Mouse (Mus musculus) G1E (cell line): Measurements from ENCODE around the gene Ccl26. TPM values are rescaled to one million over a fixed set of nuclear protein-coding genes. Genes with fewer than 3 reads are reported as not detected.

ENCODE experiments used
- ATAC-seq: 2 replicates; pipeline ENCODE4 v1.8.0; 2016; ENCODE audit warnings: mild to moderate bottlenecking; ENCODE audit not compliant: insufficient number of reproducible peaks, poor library complexity, low FRiP score, severe bottlenecking; ENCODE audit errors: extremely low read depth
- DNase-seq: peaks from one replicate; pipeline ENCODE4 v3.0.0; 2012; ENCODE audit warnings: low spot score
- H3K27me3 ChIP-seq: 2 replicates; pipeline ENCODE4 v1.6.1; 2012; ENCODE audit warnings: mild to moderate bottlenecking, low read length, inconsistent platforms; ENCODE audit not compliant: insufficient read depth
- H3K36me3 ChIP-seq: replicated peaks from 2 replicates; pipeline ENCODE3; 2012; ENCODE audit warnings: mild to moderate bottlenecking, inconsistent platforms
- H3K4me1 ChIP-seq: 2 replicates; pipeline ENCODE4 v1.6.1; 2012; ENCODE audit warnings: low read depth, low read length, inconsistent platforms, mixed read lengths; ENCODE audit not compliant: insufficient read depth
- H3K4me3 ChIP-seq: 2 replicates; pipeline ENCODE4 v1.5.1; 2012; ENCODE audit warnings: low read depth, mild to moderate bottlenecking, inconsistent platforms, low read length, moderate library complexity, mixed read lengths
- H3K9me3 ChIP-seq: replicated peaks from 2 replicates; pipeline ENCODE4 v1.6.1; 2012; ENCODE audit warnings: inconsistent platforms
- CTCF ChIP-seq: IDR thresholded peaks from 2 replicates; pipeline ENCODE4 v1.5.1; 2012; ENCODE audit warnings: low read depth, low read length, inconsistent platforms, mixed read lengths
- GATA1 ChIP-seq: IDR thresholded peaks from 2 replicates; pipeline ENCODE4 v1.6.1; 2012; ENCODE audit warnings: borderline replicate concordance, low read length, inconsistent platforms, mixed read lengths
- GATA2 ChIP-seq: IDR thresholded peaks from 2 replicates; pipeline ENCODE4 v1.6.1; 2012; ENCODE audit warnings: low read depth, low read length, inconsistent platforms, borderline replicate concordance
- POLR2AphosphoS5 ChIP-seq: IDR thresholded peaks from 2 replicates; pipeline ENCODE4 v1.6.1; 2012; ENCODE audit warnings: low read depth, low read length, inconsistent platforms; ENCODE audit not compliant: insufficient replicate concordance
- TAL1 ChIP-seq: conservative IDR thresholded peaks from 2 replicates; pipeline ENCODE4 v1.6.1; 2012; ENCODE audit warnings: low read depth, low read length, inconsistent platforms, mixed read lengths
- polyA plus RNA-seq: library from polyadenylated mRNA; stranded (reverse); fragments of >175 nt; gene quantifications from 2 replicates; pipeline ENCODE4 v1.2.3, GENCODE M21; 2012
- total RNA-seq, 2 experiments: library from RNA; stranded (forward) in 1 of 2; stranded (reverse) in 1 of 2; fragments of 200-1000 nt in 1 of 2; fragments of >200 nt in 1 of 2; fragmentation: Nextera tagmentation in 1 of 2; gene quantifications; 2 replicates each; pipeline ENCODE4 v1.2.3; 2014 to 2017

Ccl26 gene
- total and polyA plus RNA-seq, 3 experiments = not detected

DNA sequence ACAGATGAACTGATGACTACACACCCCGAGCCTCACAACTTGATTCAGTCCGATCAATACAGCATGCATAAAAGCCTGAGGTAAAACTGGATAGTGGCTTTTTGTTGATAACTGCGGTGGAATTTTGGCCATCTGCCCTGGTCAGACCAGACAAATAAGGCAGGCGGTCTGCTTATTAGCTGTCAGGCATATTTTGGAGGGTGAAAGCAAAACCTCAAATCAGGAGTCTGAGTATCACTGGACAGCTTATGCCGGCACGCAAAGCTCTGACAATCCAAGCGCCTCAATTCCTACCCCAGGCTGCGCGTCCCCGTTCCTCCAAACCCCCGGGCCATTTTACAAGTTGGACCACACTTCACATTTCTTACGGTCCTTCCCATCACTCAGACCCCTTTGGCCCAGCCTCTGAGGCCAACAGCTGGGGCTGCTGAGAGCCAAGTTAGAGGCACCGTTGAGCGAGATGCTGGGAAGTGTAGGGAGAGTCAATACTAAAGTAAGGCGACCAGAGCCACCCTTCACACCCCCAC is 19.3 kb downstream of the Ccl26 start:
- Histone ChIP-seq H3K9me3 (no peaks in the 10 kb centered on the region), H3K27me3 (peaks cover 17% of the 10 kb centered on the region; the same call in 1 of the 2 replicates), H3K36me3 (no peaks in the 10 kb centered on the region), H3K4me3 (no peak overlapping the region), H3K4me1 (no peaks in the 10 kb centered on the region)
- DNase-seq (no peak), ATAC-seq (no peak)
- TF ChIP-seq CTCF (no peak), GATA1 (no peak), TAL1 (no peak)

GRCm38 (mm10) chr5:135537794-135538214 is 25.6 kb downstream of the Ccl26 start:
- Histone ChIP-seq H3K4me3 (no peak overlapping the region), H3K27me3 (no peaks in the 10 kb centered on the region; the same call in 1 of the 2 replicates), H3K9me3 (no peaks in the 10 kb centered on the region), H3K4me1 (no peaks in the 10 kb centered on the region), H3K36me3 (no peaks in the 10 kb centered on the region)
- TF ChIP-seq GATA2 = no peak
- TF ChIP-seq CTCF = no peak
- TF ChIP-seq POLR2AphosphoS5 = no peak
- TF ChIP-seq GATA1 = no peak
- no peak for TF ChIP-seq TAL1
- ATAC-seq (no peak), DNase-seq (no peak)

DNA sequence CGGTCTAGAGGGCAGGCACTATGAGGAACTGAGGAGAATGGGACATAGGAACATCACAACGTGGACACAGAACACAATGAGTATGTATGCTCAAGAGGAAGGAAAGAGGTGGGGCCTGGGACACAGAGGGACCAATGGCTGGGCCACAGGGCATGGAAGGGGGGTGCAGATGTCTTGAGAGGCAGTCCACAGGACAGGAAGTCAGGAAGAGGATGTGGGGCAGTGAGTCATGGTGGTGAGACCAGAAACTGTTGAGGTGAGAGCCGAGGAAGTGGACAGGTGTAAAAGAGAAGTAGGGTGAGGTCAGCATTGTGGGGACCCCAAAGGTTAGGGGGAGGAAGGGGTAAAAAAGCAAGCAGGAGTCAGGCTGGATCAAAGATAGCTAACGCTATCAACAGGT is 26.0 kb downstream of the Ccl26 start:
- no peak for DNase-seq
- H3K4me1 ChIP-seq = no peaks in the 10 kb centered on the region
- H3K4me3 ChIP-seq = no peak overlapping the region
- no peak for ATAC-seq
- no peaks in the 10 kb centered on the region for H3K9me3 ChIP-seq
- no peak for TF ChIP-seq GATA1
- no peak for TF ChIP-seq CTCF
- TF ChIP-seq POLR2AphosphoS5 = no peak
- TF ChIP-seq TAL1 = no peak
- TF ChIP-seq GATA2 = no peak
- no peaks in the 10 kb centered on the region for H3K36me3 ChIP-seq
- no peaks in the 10 kb centered on the region; the same call in 1 of the 2 replicates for H3K27me3 ChIP-seq

- H3K4me1 ChIP-seq = no peaks in the 10 kb centered on the region
These were observed 27.5 kb downstream of the Ccl26 start for GRCm38 (mm10) chr5:135535867-135536266.

GRCm38 (mm10) chr5:135533431-135533830 is 29.9 kb downstream of the Ccl26 start:
- no peak overlapping the region for H3K4me3 ChIP-seq
- ATAC-seq = no peak
- H3K4me1 ChIP-seq = no peaks in the 10 kb centered on the region
- DNase-seq = no peak
- no peak for TF ChIP-seq CTCF
- no peak for TF ChIP-seq POLR2AphosphoS5
- TF ChIP-seq TAL1 = no peak
- no peak for TF ChIP-seq GATA1
- no peak for TF ChIP-seq GATA2
- no peaks in the 10 kb centered on the region for H3K9me3 ChIP-seq
- H3K36me3 ChIP-seq = no peaks in the 10 kb centered on the region
- H3K27me3 ChIP-seq = peaks cover 5% of the 10 kb centered on the region; the same call in 1 of the 2 replicates

More at GRCm38 (mm10) chr5:135535867-135536266, 27.5 kb downstream of the Ccl26 start:
- DNase-seq = no peak
- H3K4me3 ChIP-seq = no peak overlapping the region
- TF ChIP-seq GATA2 = no peak
- no peaks in the 10 kb centered on the region for H3K9me3 ChIP-seq
- peaks cover 5% of the 10 kb centered on the region; the same call in 1 of the 2 replicates for H3K27me3 ChIP-seq
- ATAC-seq = no peak
- no peaks in the 10 kb centered on the region for H3K36me3 ChIP-seq

- Histone ChIP-seq H3K36me3 (no peaks in the 10 kb centered on the region), H3K4me1 (no peaks in the 10 kb centered on the region), H3K9me3 (no peaks in the 10 kb centered on the region), H3K4me3 (no peak overlapping the region), H3K27me3 (peaks cover 5% of the 10 kb centered on the region; the same call in 1 of the 2 replicates)
- TF ChIP-seq GATA1 (no peak), POLR2AphosphoS5 (no peak), TAL1 (no peak), CTCF (no peak), GATA2 (no peak)
- ATAC-seq = no peak
- no peak for DNase-seq
These were observed 32.0 kb downstream of the Ccl26 start for GRCm38 (mm10) chr5:135531306-135531845.

DNA sequence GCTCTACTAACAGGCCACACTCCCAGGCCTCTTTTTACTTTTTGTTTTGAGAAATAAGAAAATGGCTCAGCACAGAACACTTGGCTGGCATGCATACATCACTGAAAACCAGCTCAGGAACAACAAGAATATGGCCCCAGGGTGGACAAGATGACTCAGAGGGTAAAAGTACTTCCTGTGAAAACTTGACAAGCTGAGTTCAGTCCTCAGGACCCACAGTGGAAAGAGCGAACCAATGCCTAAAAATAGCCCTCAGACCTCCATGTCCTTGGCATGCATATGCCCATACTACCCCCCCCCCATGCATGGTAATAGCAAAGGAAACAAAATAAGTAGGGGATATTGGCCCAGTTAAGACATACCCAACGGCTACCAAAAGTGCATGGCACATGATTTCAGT is 33.4 kb downstream of the Ccl26 start:
- H3K36me3 ChIP-seq = no peaks in the 10 kb centered on the region
- no peak for ATAC-seq
- no peak for TF ChIP-seq CTCF
- TF ChIP-seq GATA1 = no peak
- no peak for TF ChIP-seq GATA2
- TF ChIP-seq TAL1 = no peak
- no peak for TF ChIP-seq POLR2AphosphoS5
- H3K27me3 ChIP-seq = peaks cover 5% of the 10 kb centered on the region; the same call in 1 of the 2 replicates
- no peak overlapping the region for H3K4me3 ChIP-seq
- no peaks in the 10 kb centered on the region for H3K9me3 ChIP-seq
- no peak for DNase-seq
- H3K4me1 ChIP-seq = no peaks in the 10 kb centered on the region
